Mouse (Mus musculus) heart, postnatal 0 days (tissue): ENCODE results near the gene Atf1.

Source experiments
- CTCF ChIP-seq: IDR thresholded peaks from 2 replicates; pipeline ENCODE4 v1.5.1; 2016; ENCODE audit warnings: antibody characterized with exemption, control low read depth, low read depth
- EP300 ChIP-seq: IDR thresholded peaks from 2 replicates; pipeline ENCODE4 v1.6.1; 2016; ENCODE audit warnings: antibody characterized with exemption, low read depth

- TF ChIP-seq CTCF (peak; percentile 20; the same call in 1 of the 2 replicates), EP300 (no peak)
Observed at GRCm38 (mm10) chr15:100227663-100228534, at the start of gene Atf1.
